Mouse (Mus musculus): Measurements from ENCODE around the gene Slc25a13.

GRCm38 (mm10) chr6:6199138-6199870, 17.7 kb downstream of the Slc25a13 start:
- TF ChIP-seq POLR2A (IDR thresholded peaks at IDR 0.05; ENCODE audit: extremely low read depth, insufficient read depth, low read length) (no peak), CTCF (IDR thresholded peaks at IDR 0.05; ENCODE audit: extremely low read depth, insufficient read depth, low read length) (no peak)
